ENCODE assay signal across 23 mouse cellular contexts in genomic region chr7:37908618-37909130, GRCm38 (mm10).
DNase-seq lines count a peak whose midpoint lies in the region; ATAC-seq lines count a peak whose summit lies in the region.
"Had no signal": no experiment of that assay in that cellular context is flagged by ENCODE, and none has a peak within 500 bp of the region (broad histone marks: within the 10 kb centered on the region; RNA-seq: fewer than 3 reads in every experiment).

No protein-coding gene starts in this region.

- no peak overlapping the region for H3K4me2 ChIP-seq in limb, embryonic 15.5 days
- H3K4me2 ChIP-seq: embryonic facial prominence, embryonic 13.5 days; embryonic facial prominence, embryonic 15.5 days; forebrain, embryonic 12.5 days had no signal

- H3K27me3 ChIP-seq in limb, embryonic 15.5 days, result no peaks in the 10 kb centered on the region
- no peaks in the 10 kb centered on the region for H3K27me3 ChIP-seq in limb, embryonic 10.5 days (ENCODE audit: low read depth, poor library complexity, severe bottlenecking)
- no peaks in the 10 kb centered on the region for H3K27me3 ChIP-seq in embryonic facial prominence, embryonic 10.5 days (replicated peaks; ENCODE audit: low read depth, poor library complexity, severe bottlenecking)
- H3K27me3 ChIP-seq: embryonic facial prominence, embryonic 13.5 days; embryonic facial prominence, embryonic 15.5 days; forebrain, embryonic 12.5 days had no signal

- WGBS in limb, embryonic 15.5 days, result 72% methylated on average over 5 of the region's 5 CpGs
- 86% methylated on average over 5 of the region's 5 CpGs for WGBS in limb, embryonic 10.5 days
- 79% methylated on average over 5 of the region's 5 CpGs for WGBS in embryonic facial prominence, embryonic 10.5 days

- DNase-seq in cerebellum, postnatal 14 days, result peak; percentile 71 to 72
- DNase-seq in cerebellum, postnatal 4 days (ENCODE audit: low spot score in 2 of 2), result no peak
- no peak for DNase-seq in limb, embryonic 10.5 days (ENCODE audit: low spot score)
- peak; percentile 66 for DNase-seq in retina, embryonic 14.5 days (ENCODE audit: low spot score)
- no peak for DNase-seq in embryonic facial prominence, embryonic 10.5 days (ENCODE audit: low spot score)
- no peak for DNase-seq in lung, postnatal 10 days
- DNase-seq: adrenal gland, adult 8-10 months; adrenal gland, postnatal 14 days; adrenal gland, postnatal 36 days; cerebellum, adult 11-12 months; cerebellum, adult 2 months; cerebellum, adult 9-11 months; cerebellum, postnatal 36 days had no signal

- H3K9me3 ChIP-seq in limb, embryonic 15.5 days, result no peaks in the 10 kb centered on the region
- H3K9me3 ChIP-seq in limb, embryonic 10.5 days (replicated peaks), result no peaks in the 10 kb centered on the region
- H3K9me3 ChIP-seq in embryonic facial prominence, embryonic 10.5 days, result no peaks in the 10 kb centered on the region
- H3K9me3 ChIP-seq: embryonic facial prominence, embryonic 13.5 days; forebrain, embryonic 10.5 days; forebrain, embryonic 12.5 days had no signal

- H3K36me3 ChIP-seq in limb, embryonic 15.5 days, result no peaks in the 10 kb centered on the region
- H3K36me3 ChIP-seq in limb, embryonic 10.5 days, result no peaks in the 10 kb centered on the region
- no peaks in the 10 kb centered on the region for H3K36me3 ChIP-seq in embryonic facial prominence, embryonic 10.5 days (replicated peaks)
- H3K36me3 ChIP-seq: embryonic facial prominence, embryonic 13.5 days; embryonic facial prominence, embryonic 15.5 days; forebrain, embryonic 10.5 days; forebrain, embryonic 12.5 days had no signal

- peaks cover 15% of the 10 kb centered on the region for H3K4me1 ChIP-seq in limb, embryonic 15.5 days
- H3K4me1 ChIP-seq in limb, embryonic 10.5 days, result peaks cover 22% of the 10 kb centered on the region
- peaks cover 32% of the 10 kb centered on the region for H3K4me1 ChIP-seq in embryonic facial prominence, embryonic 10.5 days
- H3K4me1 ChIP-seq: embryonic facial prominence, embryonic 15.5 days had no signal

- H3K27ac ChIP-seq in limb, embryonic 15.5 days, result no peak overlapping the region
- no peak overlapping the region for H3K27ac ChIP-seq in limb, embryonic 10.5 days
- H3K27ac ChIP-seq in embryonic facial prominence, embryonic 10.5 days (replicated peaks), result no peak overlapping the region
- H3K27ac ChIP-seq: embryonic facial prominence, embryonic 13.5 days; embryonic facial prominence, embryonic 15.5 days; forebrain, embryonic 12.5 days had no signal

- no peak overlapping the region for H3K9ac ChIP-seq in limb, embryonic 15.5 days
- H3K9ac ChIP-seq: embryonic facial prominence, embryonic 13.5 days; embryonic facial prominence, embryonic 15.5 days; forebrain, embryonic 12.5 days had no signal

- H3K4me3 ChIP-seq in limb, embryonic 15.5 days, result no peak overlapping the region
- H3K4me3 ChIP-seq in limb, embryonic 10.5 days, result no peak overlapping the region
- no peak overlapping the region for H3K4me3 ChIP-seq in embryonic facial prominence, embryonic 10.5 days
- H3K4me3 ChIP-seq: embryonic facial prominence, embryonic 13.5 days; embryonic facial prominence, embryonic 15.5 days; erythroblast, embryonic 14.5 days; forebrain, embryonic 10.5 days; forebrain, embryonic 12.5 days had no signal

- 0 out of 2 replicates have a peak, but pooled peaks have one; percentile 7 for ATAC-seq in limb, embryonic 15.5 days (ENCODE audit: insufficient number of reproducible peaks, low FRiP score, low TSS enrichment, low read depth)
- ATAC-seq: activated CD4-positive, CD25-positive, alpha-beta regulatory T cell, adult 4 months; forebrain, embryonic 14.5 days; forebrain, embryonic 16.5 days; Patski had no signal

Comparison
In these comparisons a context has a peak if more than half of its experiments do, and no peak if none do; other contexts are left out.
1. DNase-seq: peak in cerebellum, postnatal 14 days (2 of 2) and retina, embryonic 14.5 days (single experiment); none in cerebellum, postnatal 4 days (0 of 2), limb, embryonic 10.5 days (single experiment), embryonic facial prominence, embryonic 10.5 days (single experiment) and lung, postnatal 10 days (single experiment).